Mouse (Mus musculus) olfactory bulb, adult 2 months (tissue): Measurements from ENCODE around the gene Iqch.

Source experiments
- CTCF ChIP-seq: fragments of 200-500 bp; IDR thresholded peaks from 2 replicates; pipeline ENCODE4 v1.5.1; 2012; ENCODE audit warnings: low read depth, mild to moderate bottlenecking, low read length, moderate library complexity; ENCODE audit not compliant: insufficient read depth
- POLR2A ChIP-seq: fragments of 200-500 bp; IDR thresholded peaks from 2 replicates; pipeline ENCODE4 v1.6.1; 2012; ENCODE audit warnings: mild to moderate bottlenecking, low read depth, low read length, moderate library complexity; ENCODE audit not compliant: insufficient read depth

- no peak for TF ChIP-seq CTCF
- no peak for TF ChIP-seq POLR2A
These were observed 47.7 kb upstream of the Iqch start for GRCm38 (mm10) chr9:63649841-63650545.
